Mouse (Mus musculus): ENCODE measurements around the gene Tmem87a. TPM values are rescaled to one million over a fixed set of nuclear protein-coding genes. Genes with fewer than 3 reads are reported as not detected.

The Tmem87a gene
- total and polyA plus RNA-seq, 3 experiments, result 23.9 to 28.0 TPM; not detected in 1

DNA sequence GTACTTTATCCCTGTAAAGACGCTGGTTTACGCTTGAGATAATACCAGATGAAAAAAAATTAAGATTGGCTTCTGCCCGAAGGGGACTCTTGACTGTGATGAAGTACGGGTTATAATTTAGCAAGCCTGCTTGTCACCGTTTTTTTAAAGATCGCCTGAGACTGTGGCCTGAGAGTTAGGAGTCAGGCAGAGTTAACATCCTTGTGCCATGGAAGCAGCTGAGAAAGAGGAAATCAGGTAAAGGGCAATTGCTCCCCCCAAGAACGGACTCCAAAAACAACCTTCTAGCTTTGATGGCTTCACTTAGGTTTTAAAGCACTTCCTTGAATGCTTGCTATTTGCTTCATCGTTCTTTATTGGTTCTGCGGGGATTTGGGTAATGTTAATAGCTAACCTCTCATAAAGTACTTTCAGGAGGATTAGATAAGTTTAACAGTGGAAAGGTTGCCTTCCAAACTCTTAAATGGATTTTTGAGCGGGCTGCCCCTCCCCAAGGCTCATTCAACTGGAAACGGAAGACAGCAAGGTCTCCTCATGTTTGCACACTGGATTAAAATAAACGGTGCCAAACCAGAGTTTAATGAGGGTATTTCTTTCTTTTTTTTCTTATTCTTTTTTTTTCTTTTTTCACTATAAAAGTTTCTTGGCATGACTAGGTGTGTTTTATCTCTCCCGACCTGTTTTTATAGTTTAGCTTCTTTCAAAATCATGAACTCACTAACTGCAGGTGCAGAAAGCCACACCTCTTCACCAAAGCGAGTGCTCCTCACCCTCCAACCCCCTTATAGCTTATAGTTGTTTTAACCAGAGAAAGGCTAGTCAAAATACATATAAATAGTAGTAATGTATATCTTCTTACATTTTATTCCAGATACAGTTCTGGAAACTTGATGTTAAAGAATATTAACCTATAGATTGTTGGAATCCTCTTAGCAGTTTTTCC is 1.2 kb upstream of the Tmem87a start (continued):
- TF ChIP-seq MXI1 (IDR thresholded peaks at IDR 0.05; ENCODE audit: low read depth, low read length), result 0 out of 2 replicates have a peak, but pooled peaks have one; percentile 9
- TF ChIP-seq JUND (IDR thresholded peaks at IDR 0.05; ENCODE audit: low read depth, low read length), result no peak
- TF ChIP-seq CHD1 (IDR thresholded peaks at IDR 0.05; ENCODE audit: low read depth, low read length), result peak; percentile 64; the same call in 1 of the 2 replicates
- peak; percentile 24; the same call in 1 of the 2 replicates for TF ChIP-seq SIN3A (IDR thresholded peaks at IDR 0.05; ENCODE audit: low read length)

DNA sequence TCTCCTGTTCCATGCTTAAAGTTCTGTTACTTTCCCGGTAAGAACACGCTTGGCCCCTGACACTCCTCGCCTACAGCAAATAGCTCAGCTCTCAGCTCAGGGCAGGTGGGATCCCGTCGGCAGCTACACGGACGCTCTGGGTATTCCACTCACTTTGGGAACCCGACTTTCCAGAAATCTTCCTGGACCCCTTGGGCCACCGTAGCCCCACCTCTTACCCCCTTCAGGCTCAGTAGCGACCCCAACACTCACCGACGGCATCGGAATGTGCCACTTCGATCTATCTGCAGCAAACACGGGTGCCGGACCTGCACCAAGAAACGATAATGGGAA is 294 bp downstream of the Tmem87a start, which contains the start of gene Ganc:
TSS of gene Ganc (plus strand) at position 244 of the 333 bp plus-strand sequence.
- Histone ChIP-seq H3K27ac (ENCODE audit: control insufficient read depth, low read depth, low read length) (peak within 1 kb of the TSS; percentile 90), H3K36me3 (ENCODE audit: control insufficient read depth in 1 of 2, insufficient read depth in 2 of 2, low read length in 2 of 2) (peaks cover 1 to 13% of the 10 kb centered on the region in 2 experiments; a peak in 3 of 4 replicates), H3K4me3 (ENCODE audit: control insufficient read depth in 1 of 2, insufficient read depth in 1 of 2, low read depth in 2 of 2, low read length in 2 of 2) (peak within 1 kb of the TSS; percentile 72 to 84), H3K9ac (ENCODE audit: control insufficient read depth, low read depth, low read length, poor library complexity, severe bottlenecking) (peak within 1 kb of the TSS; percentile 83), H3K27me3 (ENCODE audit: control insufficient read depth in 1 of 2, insufficient read depth in 2 of 2, low read length in 2 of 2) (no peaks in the 10 kb centered on the region), H3K9me3 (replicated peaks; ENCODE audit: insufficient read depth, low read length) (no peaks in the 10 kb centered on the region), H3K79me2 (ENCODE audit: control insufficient read depth, insufficient read depth, low read length, poor library complexity) (peaks cover 25% of the 10 kb centered on the region), H3K4me1 (ENCODE audit: control insufficient read depth in 1 of 2, insufficient read depth in 2 of 2, low read length in 2 of 2) (peaks cover 4 to 8% of the 10 kb centered on the region in 2 experiments)
- no peak for DNase-seq (ENCODE audit: low read depth, low spot score)
- TF ChIP-seq MAZ (IDR thresholded peaks at IDR 0.05; ENCODE audit: low read depth, low read length) (peak; percentile 35; the same call in 1 of the 2 replicates), HCFC1 (IDR thresholded peaks at IDR 0.05; ENCODE audit: low read depth, low read length) (no peak), MYC (IDR thresholded peaks at IDR 0.05; ENCODE audit: low read depth, low read length) (no peak), SMC3 (IDR thresholded peaks at IDR 0.05; ENCODE audit: low read depth, low read length) (no peak), SIN3A (IDR thresholded peaks at IDR 0.05; ENCODE audit: low read length) (peak; percentile 78; the same call in 1 of the 2 replicates)

DNA sequence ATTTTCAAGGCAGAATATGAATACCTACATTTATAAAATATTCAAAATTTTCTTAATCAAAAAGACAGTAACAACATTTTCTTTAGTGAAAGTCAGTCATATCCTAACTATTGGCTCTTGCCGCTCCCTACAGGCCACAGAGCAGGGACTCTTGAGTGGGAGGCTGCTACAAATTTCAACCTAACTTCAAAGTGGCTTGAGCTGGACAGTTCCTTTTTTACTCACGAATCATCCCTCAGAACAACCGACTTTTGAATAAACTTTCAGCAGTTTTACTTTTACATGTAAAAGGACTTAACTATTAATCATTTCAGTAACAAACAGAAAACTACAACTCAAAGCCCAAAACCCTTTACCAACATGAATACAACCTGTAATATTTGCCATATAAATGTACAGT is 1.1 kb downstream of the Tmem87a start:
- Histone ChIP-seq H3K4me1 (ENCODE audit: control insufficient read depth in 1 of 2, insufficient read depth in 2 of 2, low read length in 2 of 2) (peaks cover 4 to 8% of the 10 kb centered on the region in 2 experiments), H3K9me3 (replicated peaks; ENCODE audit: insufficient read depth, low read length) (no peaks in the 10 kb centered on the region), H3K27me3 (ENCODE audit: control insufficient read depth in 1 of 2, insufficient read depth in 2 of 2, low read length in 2 of 2) (no peaks in the 10 kb centered on the region), H3K36me3 (ENCODE audit: control insufficient read depth in 1 of 2, insufficient read depth in 2 of 2, low read length in 2 of 2) (peaks cover 4 to 13% of the 10 kb centered on the region in 2 experiments; a peak in 3 of 4 replicates), H3K4me3 (ENCODE audit: control insufficient read depth in 1 of 2, insufficient read depth in 1 of 2, low read depth in 2 of 2, low read length in 2 of 2) (peak overlapping the region in 1 of 2 experiments; percentile 72; a peak in 3 of 4 replicates), H3K79me2 (ENCODE audit: control insufficient read depth, insufficient read depth, low read length, poor library complexity) (peaks cover 28% of the 10 kb centered on the region), H3K9ac (ENCODE audit: control insufficient read depth, low read depth, low read length, poor library complexity, severe bottlenecking) (peak overlapping the region; percentile 83), H3K27ac (ENCODE audit: control insufficient read depth, low read depth, low read length) (no peak overlapping the region)
- peak; percentile 41 for DNase-seq (ENCODE audit: low read depth, low spot score)
- no peak for TF ChIP-seq CHD1 (IDR thresholded peaks at IDR 0.05; ENCODE audit: low read depth, low read length)
- TF ChIP-seq MXI1 (IDR thresholded peaks at IDR 0.05; ENCODE audit: low read depth, low read length), result peak; percentile 55; the same call in 1 of the 2 replicates
- TF ChIP-seq CHD2 (IDR thresholded peaks at IDR 0.05; ENCODE audit: low read length), result no peak
- no peak for TF ChIP-seq E2F4 (IDR thresholded peaks at IDR 0.05; ENCODE audit: borderline replicate concordance, low read depth, low read length)
- TF ChIP-seq ZC3H11A (IDR thresholded peaks at IDR 0.05; ENCODE audit: low read depth, low read length), result no peak
- no peak for TF ChIP-seq GATA1 (IDR thresholded peaks at IDR 0.05; ENCODE audit: low read depth, low read length)
- TF ChIP-seq USF1 (IDR thresholded peaks at IDR 0.05; ENCODE audit: low read depth, low read length), result no peak
- no peak for TF ChIP-seq RCOR1 (IDR thresholded peaks at IDR 0.05; ENCODE audit: low read depth, low read length)
- no peak for TF ChIP-seq GABPA (IDR thresholded peaks at IDR 0.05; ENCODE audit: low read depth, low read length)
- no peak for TF ChIP-seq NELFE (IDR thresholded peaks at IDR 0.05; ENCODE audit: low read depth, low read length)
- TF ChIP-seq ZMIZ1 (IDR thresholded peaks at IDR 0.05; ENCODE audit: low read depth, low read length), result no peak
- no peak for TF ChIP-seq ZKSCAN1 (IDR thresholded peaks at IDR 0.05; ENCODE audit: low read depth, low read length)
- TF ChIP-seq SIN3A (IDR thresholded peaks at IDR 0.05; ENCODE audit: low read length), result peak; percentile 78
- TF ChIP-seq HCFC1 (IDR thresholded peaks at IDR 0.05; ENCODE audit: low read depth, low read length), result no peak
- TF ChIP-seq BHLHE40 (IDR thresholded peaks at IDR 0.05; ENCODE audit: borderline replicate concordance, low read depth, low read length), result no peak
- TF ChIP-seq UBTF (IDR thresholded peaks at IDR 0.05; ENCODE audit: borderline replicate concordance, insufficient read depth, low read depth, low read length), result no peak

Data from MEL (cell line).